Mouse (Mus musculus) urinary bladder, postnatal 36 days (tissue): Measurements from ENCODE around the gene Mreg.
A peak's percentile ranks its signal among the peaks of the same experiment; 100 is the strongest.

Source experiments
- DNase-seq, 2 experiments: peaks; one replicate each; pipeline ENCODE4 v3.0.0; 2022; ENCODE audit warnings: low spot score in 2 of 2, mixed read lengths in 1 of 2

Mreg gene

GRCm38 (mm10) chr1:72191449-72191848, 20.7 kb downstream of the Mreg start:
- no peak for DNase-seq

GRCm38 (mm10) chr1:72188142-72188738, 23.9 kb downstream of the Mreg start:
- no peak for DNase-seq

- DNase-seq: no peak
These were observed 24.6 kb downstream of the Mreg start for GRCm38 (mm10) chr1:72187486-72187885.

GRCm38 (mm10) chr1:72186151-72186550, 26.0 kb downstream of the Mreg start:
- DNase-seq: no peak

- no peak for DNase-seq
These were observed 28.6 kb downstream of the Mreg start for GRCm38 (mm10) chr1:72183554-72183953.

- peak in 1 of 2 experiments; percentile 30 for DNase-seq
These were observed 29.1 kb downstream of the Mreg start for GRCm38 (mm10) chr1:72182930-72183499.

GRCm38 (mm10) chr1:72179947-72180346, 32.2 kb downstream of the Mreg start:
- DNase-seq: no peak

GRCm38 (mm10) chr1:72176239-72176638, 35.9 kb downstream of the Mreg start:
- DNase-seq: no peak

GRCm38 (mm10) chr1:72174183-72174582, 37.9 kb downstream of the Mreg start:
- DNase-seq: no peak

GRCm38 (mm10) chr1:72173402-72174051, 38.6 kb downstream of the Mreg start:
- peak in 1 of 2 experiments; percentile 30 for DNase-seq

- no peak for DNase-seq
These were observed 39.3 kb downstream of the Mreg start for GRCm38 (mm10) chr1:72172788-72173187.

- DNase-seq: no peak
These were observed 40.9 kb downstream of the Mreg start for GRCm38 (mm10) chr1:72171001-72171860.

- no peak for DNase-seq
These were observed 45.1 kb downstream of the Mreg start for GRCm38 (mm10) chr1:72167024-72167423.

GRCm38 (mm10) chr1:72166468-72166814, 45.7 kb downstream of the Mreg start:
- DNase-seq: no peak

- no peak for DNase-seq
These were observed 46.2 kb downstream of the Mreg start for GRCm38 (mm10) chr1:72165723-72166467.

GRCm38 (mm10) chr1:72160321-72160720, 51.8 kb downstream of the Mreg start:
- no peak for DNase-seq

- DNase-seq: no peak
These were observed 67.1 kb downstream of the Mreg start for GRCm38 (mm10) chr1:72145041-72145440.

GRCm38 (mm10) chr1:72144426-72144825, 67.7 kb downstream of the Mreg start:
- DNase-seq: no peak

GRCm38 (mm10) chr1:72141893-72142480, 70.1 kb downstream of the Mreg start:
- DNase-seq: peak; percentile 17 to 38

GRCm38 (mm10) chr1:72136101-72136500, 76.0 kb downstream of the Mreg start:
- DNase-seq: no peak

- no peak for DNase-seq
These were observed 77.6 kb downstream of the Mreg start for GRCm38 (mm10) chr1:72134534-72134933.
